Mouse (Mus musculus) lung, postnatal 25 days (tissue): ENCODE results near the gene Fbxl14.
A peak's percentile ranks its signal among the peaks of the same experiment; 100 is the strongest.

Source experiments
- DNase-seq: peaks from one replicate; pipeline ENCODE4 v3.0.0; 2022; ENCODE audit warnings: low spot score

The Fbxl14 gene

DNA sequence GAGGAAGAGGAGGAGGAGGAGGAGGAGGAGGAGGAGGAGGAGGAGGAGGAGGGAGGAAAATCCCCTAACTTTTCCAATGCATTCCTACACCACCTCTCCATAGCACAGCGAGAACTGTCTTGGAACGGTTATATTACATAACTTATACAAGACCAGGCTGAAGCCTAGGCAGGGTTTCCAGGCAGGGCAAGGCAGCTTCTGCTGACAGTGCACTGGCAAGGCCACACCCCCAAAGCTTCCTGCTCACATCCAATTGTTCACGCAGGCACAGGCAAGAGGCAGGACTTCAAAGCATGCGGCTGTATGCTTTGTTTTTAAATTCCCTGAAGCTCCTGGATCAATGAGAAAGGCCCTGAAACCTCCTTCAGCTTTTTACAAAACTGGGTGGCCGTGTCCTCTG, 19.8 kb downstream of the Fbxl14 start:
- peak; percentile 75 for DNase-seq

GRCm38 (mm10) chr6:119500086-119500485, 20.6 kb downstream of the Fbxl14 start:
- no peak for DNase-seq

- peak; percentile 63 for DNase-seq
Observed at GRCm38 (mm10) chr6:119502031-119502430, 22.6 kb downstream of the Fbxl14 start.

GRCm38 (mm10) chr6:119504756-119505155, 25.3 kb downstream of the Fbxl14 start:
- DNase-seq: no peak

DNA sequence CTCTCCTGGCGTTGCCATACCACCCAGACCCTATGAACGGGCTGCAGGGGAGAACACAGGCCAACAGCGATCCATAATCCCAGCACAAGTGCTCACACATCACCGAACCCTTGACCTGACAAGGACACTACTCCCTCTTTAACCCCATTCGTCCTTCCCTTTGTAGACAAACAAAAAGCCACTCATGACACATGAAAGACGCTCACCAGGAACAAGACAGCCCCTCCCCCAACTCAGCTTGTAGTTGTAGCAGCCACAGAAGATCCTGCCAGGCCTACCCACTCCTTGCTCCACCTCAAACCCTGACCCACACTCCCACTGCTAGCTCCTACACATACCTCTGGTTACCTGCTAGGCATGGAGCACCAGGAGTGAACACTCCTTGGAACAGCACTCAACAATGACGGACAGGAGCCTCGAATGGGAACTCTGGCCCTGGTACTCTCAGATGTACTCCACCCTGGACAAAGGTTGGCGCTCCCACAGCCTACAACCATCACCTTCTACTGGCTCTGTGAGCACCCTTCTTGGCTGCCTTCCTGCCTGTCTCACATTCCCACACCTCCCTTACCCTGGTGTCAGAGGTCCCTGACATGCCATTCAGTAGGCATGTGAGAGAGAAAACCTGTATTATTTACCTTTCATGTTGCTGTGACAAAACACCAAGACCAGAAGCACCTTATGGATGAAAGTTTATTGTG, 26.2 kb downstream of the Fbxl14 start:
- no peak for DNase-seq

DNA sequence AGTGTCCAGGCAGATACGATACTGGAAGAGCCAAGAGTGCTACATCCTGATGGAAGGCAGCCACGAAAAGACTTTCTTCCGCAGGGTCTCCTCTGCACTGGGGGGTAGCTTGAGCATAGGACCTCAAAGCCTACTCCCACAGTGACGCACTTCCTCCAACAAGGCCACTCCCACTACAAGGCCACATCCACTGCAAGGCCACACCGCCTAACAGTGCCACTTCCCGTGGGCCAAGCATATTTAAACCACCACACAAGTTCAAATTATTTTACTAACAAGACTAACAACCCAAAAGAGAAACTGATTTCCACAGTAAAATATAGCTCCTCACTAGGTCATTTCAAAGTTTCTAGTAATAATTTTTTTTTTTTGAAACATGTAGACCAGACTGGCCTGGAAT, 28.8 kb downstream of the Fbxl14 start:
- no peak for DNase-seq

GRCm38 (mm10) chr6:119508634-119509375, 29.3 kb downstream of the Fbxl14 start:
- DNase-seq: peak; percentile 26

GRCm38 (mm10) chr6:119509437-119510037, 30.1 kb downstream of the Fbxl14 start:
- no peak for DNase-seq

DNA sequence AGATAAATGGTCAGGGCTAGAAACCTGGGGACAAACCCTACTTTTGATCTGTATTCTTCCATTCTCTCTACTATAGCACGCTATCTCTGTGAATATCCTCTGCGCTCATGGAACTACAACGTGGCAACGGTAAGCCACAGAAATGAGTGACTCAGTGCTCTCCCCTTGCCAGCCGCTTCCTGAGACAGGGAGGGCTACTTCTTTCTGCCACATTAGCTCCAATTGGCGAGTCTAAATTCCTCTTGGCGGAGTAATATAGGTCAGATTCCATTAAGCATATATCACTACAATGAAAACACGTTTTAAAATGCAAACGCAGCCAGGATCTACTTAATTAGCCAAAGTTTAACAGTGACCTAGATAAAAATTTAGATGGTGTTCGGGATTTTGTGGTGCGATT, 33.2 kb downstream of the Fbxl14 start:
- DNase-seq: no peak

GRCm38 (mm10) chr6:119513452-119513851, 34.0 kb downstream of the Fbxl14 start:
- DNase-seq: no peak

- DNase-seq: no peak
Observed at GRCm38 (mm10) chr6:119514085-119514484, 34.6 kb downstream of the Fbxl14 start.

DNA sequence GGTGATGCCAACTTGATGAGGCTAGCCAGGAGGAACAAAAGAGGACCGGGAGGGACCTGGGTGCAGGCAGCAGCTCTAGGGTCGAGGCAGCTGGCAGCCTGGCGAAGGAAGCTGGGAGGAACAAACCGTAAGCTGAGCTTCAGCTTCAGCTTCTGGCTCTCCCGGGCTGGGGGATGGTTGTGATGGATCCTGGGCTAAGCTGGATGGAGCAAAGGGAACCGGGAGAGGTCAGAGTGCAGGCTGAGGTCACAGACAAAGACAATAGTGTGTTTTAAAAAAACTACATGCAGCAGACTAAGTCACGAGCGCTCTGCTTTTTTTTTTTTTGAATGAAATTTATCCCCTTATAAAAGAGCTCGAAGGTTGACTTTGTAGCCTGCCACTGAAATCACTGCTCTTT, 41.3 kb downstream of the Fbxl14 start:
- no peak for DNase-seq

DNA sequence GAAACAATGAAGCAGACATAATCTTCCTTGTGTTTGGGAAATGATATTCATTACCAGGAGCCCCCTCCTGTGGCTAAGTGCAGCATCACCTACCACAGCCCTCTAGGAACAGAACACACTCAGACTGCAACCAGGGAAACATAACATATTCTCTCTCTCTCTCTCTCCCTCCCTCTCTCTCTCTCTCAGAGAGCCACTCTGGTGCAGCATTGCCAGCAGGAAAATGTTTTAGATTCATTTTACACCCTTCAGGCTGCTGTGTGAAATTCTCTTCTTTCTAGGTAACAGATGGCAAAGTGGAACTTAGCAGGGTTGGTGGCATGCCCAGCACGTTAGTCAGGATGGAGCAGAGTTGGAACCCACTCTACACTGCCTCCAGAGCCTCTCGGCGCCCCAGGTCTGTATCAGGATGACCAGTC, 42.0 kb downstream of the Fbxl14 start:
- DNase-seq: no peak

DNA sequence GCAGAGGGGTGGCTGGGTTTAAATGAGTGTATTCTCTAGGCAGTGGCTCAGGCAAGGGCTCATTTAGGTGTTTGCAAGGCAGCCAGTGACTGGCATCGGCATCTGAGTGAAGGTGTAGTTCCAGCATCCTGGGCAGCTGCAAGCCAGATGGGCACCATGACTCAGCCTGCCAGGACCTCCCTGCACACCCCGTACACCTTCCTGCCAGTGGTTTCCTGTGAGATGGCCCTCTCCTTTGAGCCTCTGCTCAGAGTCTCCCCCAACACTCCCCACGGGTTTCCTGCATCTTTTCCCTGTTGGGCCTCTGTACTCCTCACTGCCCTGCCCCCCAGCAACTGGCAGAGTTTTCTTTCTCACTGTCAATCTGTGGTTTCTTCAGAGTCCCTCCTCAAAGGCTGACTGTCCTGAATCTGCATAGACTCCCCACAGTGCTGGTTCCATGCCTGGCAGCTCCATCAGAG, 42.5 kb downstream of the Fbxl14 start:
- no peak for DNase-seq

- DNase-seq: no peak
Observed at GRCm38 (mm10) chr6:119526498-119526897, 47.0 kb downstream of the Fbxl14 start.

DNA sequence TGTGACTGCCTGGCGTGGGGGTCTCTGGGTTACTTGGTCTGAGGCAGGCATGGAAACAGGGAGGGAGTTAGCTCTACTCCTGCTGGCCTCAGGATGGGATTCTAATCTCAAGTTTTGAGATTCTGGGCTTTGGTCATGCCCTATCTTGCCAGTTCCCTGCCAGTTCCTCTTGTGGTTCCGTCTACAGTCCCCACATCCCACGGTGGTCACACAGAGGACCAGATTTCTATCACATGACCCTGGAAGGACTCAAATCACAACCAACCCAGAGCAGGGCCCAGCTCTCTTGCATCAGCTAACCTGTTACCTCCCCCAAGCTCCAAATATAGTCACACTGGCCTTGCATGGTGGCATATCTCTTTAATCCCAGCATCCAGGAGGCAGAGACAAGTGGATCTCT, 50.2 kb downstream of the Fbxl14 start:
- no peak for DNase-seq
